Mouse (Mus musculus) NIH3T3 (cell line): ENCODE results near the gene Erf.
A peak's percentile ranks its signal among the peaks of the same experiment; 100 is the strongest.
"Not testable (repeated sequence)": the region's sequence is repeated elsewhere in the genome, so short reads cannot be mapped to it uniquely, and the experiment has no call there.

ENCODE experiments used
- DNase-seq: peaks from one replicate; pipeline ENCODE4 v3.0.0-alpha.2; 2012; ENCODE audit warnings: low read depth

Gene Erf

GRCm38 (mm10) chr7:25267301-25267750 is 16.8 kb upstream of the Erf start, which contains the start of gene Cic:
TSS of gene Cic (plus strand) at chr7:25267704.
- peak; percentile 99 for DNase-seq

- DNase-seq: no peak
These were observed 15.8 kb upstream of the Erf start for GRCm38 (mm10) chr7:25266180-25266962.

- not testable (repeated sequence) for DNase-seq
These were observed 15.2 kb upstream of the Erf start for GRCm38 (mm10) chr7:25265743-25266142.

GRCm38 (mm10) chr7:25263968-25264870 is 13.7 kb upstream of the Erf start:
- no peak for DNase-seq

- DNase-seq: no peak
These were observed 11.3 kb upstream of the Erf start for GRCm38 (mm10) chr7:25261896-25262295.

- DNase-seq: no peak
These were observed 1.3 kb upstream of the Erf start for GRCm38 (mm10) chr7:25251822-25252221.

GRCm38 (mm10) chr7:25251071-25251791 is 670 bp upstream of the Erf start:
- DNase-seq: peak; percentile 73

GRCm38 (mm10) chr7:25249314-25250140 is 1.0 kb downstream of the Erf start:
- peak; percentile 85 for DNase-seq

- DNase-seq: peak; percentile 53
These were observed 1.7 kb downstream of the Erf start for GRCm38 (mm10) chr7:25248846-25249313.

- DNase-seq: peak; percentile 61
These were observed 2.4 kb downstream of the Erf start for GRCm38 (mm10) chr7:25248018-25248647.

GRCm38 (mm10) chr7:25247498-25247897 is 3.1 kb downstream of the Erf start:
- DNase-seq: no peak

GRCm38 (mm10) chr7:25246759-25247137 is 3.8 kb downstream of the Erf start:
- peak; percentile 31 for DNase-seq

- no peak for DNase-seq
These were observed 4.3 kb downstream of the Erf start for GRCm38 (mm10) chr7:25246079-25246758.

GRCm38 (mm10) chr7:25244562-25245369 is 5.8 kb downstream of the Erf start:
- DNase-seq: no peak

- DNase-seq: no peak
These were observed 7.2 kb downstream of the Erf start for GRCm38 (mm10) chr7:25243361-25243760.

GRCm38 (mm10) chr7:25241062-25241461 is 9.5 kb downstream of the Erf start:
- DNase-seq: peak; percentile 93

- DNase-seq: no peak
These were observed 9.9 kb downstream of the Erf start for GRCm38 (mm10) chr7:25240631-25241030.

- peak; percentile 91 for DNase-seq
These were observed 11.5 kb downstream of the Erf start for GRCm38 (mm10) chr7:25238829-25239623.
